Mouse (Mus musculus): ENCODE data around the gene Cep126.

GRCm38 (mm10) chr9:8032847-8033246 lies 101.2 kb downstream of the Cep126 start:
- no peak for TF ChIP-seq ZC3H11A (IDR thresholded peaks at IDR 0.05; ENCODE audit: borderline replicate concordance, low read depth, low read length)
- no peak for TF ChIP-seq ZNF384 (IDR thresholded peaks at IDR 0.05; ENCODE audit: low read depth, low read length)
- no peak for TF ChIP-seq CHD2 (IDR thresholded peaks at IDR 0.05; ENCODE audit: low read depth, low read length)

Measured in ES-E14 (cell line).